Mouse (Mus musculus) kidney, adult 18-20 months (tissue): ENCODE measurements at regions not wholly inside any gene's neighbourhood (a gene's known extent, or its start where the extent isn't known, plus 50 kb on each side); places are given as distances from the start of the nearest gene placed in this dataset.

Source experiments
- DNase-seq: peaks from one replicate; pipeline ENCODE4 v3.0.0; 2021

- DNase-seq: no peak
Observed at GRCm38 (mm10) chr6:81323690-81324089, 599.8 kb upstream of the Gcfc2 start.

DNA sequence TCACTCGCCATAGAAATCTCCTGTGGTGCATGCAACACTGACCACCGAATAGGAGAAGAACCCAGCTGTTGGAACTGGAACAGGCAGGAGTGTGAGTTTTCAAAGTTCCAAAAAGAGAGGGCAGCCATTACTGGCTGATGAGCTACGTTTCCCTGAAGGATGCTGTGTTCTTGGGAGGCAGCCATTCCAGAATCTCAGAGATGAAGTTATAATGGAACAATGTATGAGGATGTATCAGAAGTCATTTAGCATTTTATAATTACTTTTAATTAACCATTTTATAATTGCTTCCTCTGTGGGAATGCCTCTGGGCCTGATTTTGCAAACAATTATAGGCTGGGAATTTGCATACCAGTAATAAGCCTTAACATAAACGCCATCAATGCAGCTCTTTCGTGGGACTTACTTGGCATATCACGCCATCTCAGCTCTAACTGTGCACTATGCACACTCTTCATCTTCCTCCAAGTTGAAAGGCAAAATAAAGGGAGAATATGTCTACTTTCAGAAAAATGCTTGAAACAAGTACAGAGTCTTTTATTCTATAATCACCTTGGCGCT, 559.4 kb upstream of the Gcfc2 start:
- no peak for DNase-seq

DNA sequence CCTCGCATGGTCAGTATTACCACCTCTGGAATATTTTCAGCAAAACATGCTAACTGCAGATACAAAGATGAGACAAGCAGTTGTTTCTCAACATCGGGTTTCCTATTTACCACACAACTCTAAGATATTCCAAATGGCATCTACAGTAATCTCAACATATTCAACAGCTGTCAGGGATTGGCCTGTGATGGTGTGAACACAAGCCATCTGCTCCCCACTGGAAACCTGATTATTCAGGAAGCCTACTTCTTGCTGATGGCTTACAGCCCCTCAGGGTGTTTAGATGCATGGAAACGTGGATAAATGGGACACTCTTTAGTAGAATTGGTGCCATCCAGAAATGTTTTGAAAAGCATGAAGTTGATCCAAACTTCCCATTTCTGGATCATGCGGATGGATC, 535.0 kb upstream of the Gcfc2 start:
- no peak for DNase-seq

- no peak for DNase-seq
Observed at GRCm38 (mm10) chr6:81403122-81403521, 520.3 kb upstream of the Gcfc2 start.

- no peak for DNase-seq
Observed at GRCm38 (mm10) chr6:81413611-81414010, 509.9 kb upstream of the Gcfc2 start.

DNA sequence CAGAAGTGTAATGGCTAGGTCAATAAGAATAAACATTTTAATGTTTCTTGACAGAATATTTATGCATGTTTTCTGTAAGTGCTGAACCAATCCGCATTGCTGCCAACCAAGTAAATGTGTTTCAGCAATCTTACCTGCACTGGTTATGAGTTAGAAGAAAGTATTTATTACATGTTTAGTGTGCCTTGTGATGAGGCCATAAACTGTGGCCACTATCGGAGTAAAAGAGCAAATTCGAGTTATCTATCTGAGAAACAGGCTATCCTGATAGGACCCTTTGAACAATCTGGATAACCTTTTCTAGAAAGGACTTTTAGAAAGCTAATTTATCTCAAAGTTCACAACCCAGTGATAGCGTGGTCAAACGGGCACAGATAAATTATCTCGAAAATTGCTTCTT, 488.7 kb upstream of the Gcfc2 start:
- DNase-seq: no peak

- DNase-seq: no peak
Observed at GRCm38 (mm10) chr6:81438951-81439722, 484.3 kb upstream of the Gcfc2 start.

GRCm38 (mm10) chr6:81441396-81441795, 482.1 kb upstream of the Gcfc2 start:
- no peak for DNase-seq

GRCm38 (mm10) chr6:81446019-81446800, 477.3 kb upstream of the Gcfc2 start:
- no peak for DNase-seq

DNA sequence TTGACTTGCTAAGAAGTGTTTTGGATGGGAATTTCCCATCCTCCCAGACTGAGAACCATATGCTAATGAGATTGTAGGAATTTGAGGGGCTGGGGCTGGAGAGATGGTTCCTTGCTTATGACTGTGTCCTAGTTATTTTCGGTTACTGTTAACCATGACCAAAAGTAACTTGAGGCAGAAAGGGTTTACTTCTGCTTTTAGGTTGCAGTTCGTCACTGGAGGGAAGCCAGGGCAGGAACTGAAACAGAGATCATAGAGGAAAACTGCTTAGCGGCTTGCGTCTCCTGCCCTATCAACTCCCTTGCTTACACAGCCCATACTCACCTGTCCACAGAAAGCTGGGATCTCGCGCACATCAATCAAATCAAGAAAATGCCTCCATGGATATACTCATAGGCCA, 475.8 kb upstream of the Gcfc2 start:
- DNase-seq: no peak

- DNase-seq: no peak
Observed at GRCm38 (mm10) chr6:81448366-81448765, 475.1 kb upstream of the Gcfc2 start.

DNA sequence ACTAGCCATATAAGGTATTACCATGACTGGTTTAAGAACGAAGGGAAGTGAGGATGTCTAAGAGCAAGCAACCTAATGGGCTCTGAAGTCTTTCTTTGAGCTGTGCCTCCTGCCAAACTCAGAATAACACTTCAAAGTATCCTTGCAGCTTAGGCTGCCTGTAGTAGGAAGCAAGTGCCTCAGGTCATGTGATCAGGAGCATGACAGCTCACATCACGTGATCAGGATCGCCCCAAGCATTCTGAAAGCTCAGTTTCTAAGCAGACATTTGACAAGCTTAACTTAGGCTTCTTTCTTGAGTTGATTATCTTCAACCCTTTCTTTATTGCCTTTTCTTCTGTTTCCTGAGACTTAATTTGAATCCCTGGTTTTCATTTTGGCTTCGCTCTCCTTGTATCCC, 462.4 kb upstream of the Gcfc2 start:
- DNase-seq: no peak

DNA sequence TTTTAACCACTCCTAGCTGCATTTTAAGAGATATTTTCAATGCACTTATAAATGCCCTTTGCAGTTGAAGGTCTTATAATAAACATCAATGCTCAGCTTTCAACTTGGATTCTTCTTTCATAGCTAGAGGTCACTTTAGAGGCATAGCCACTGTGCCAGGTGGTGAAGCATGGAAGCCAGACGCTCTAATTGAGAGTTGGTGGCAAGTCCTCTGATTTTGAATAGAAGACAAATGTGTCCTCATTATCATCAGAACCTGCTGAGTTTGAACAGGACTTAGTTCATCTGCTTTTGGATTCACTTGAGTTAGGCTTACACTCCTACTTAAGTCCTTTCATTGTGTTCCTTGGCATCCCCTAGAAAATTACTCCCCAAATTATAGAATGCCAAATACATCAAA, 459.0 kb upstream of the Gcfc2 start:
- DNase-seq: no peak

- no peak for DNase-seq
Observed at GRCm38 (mm10) chr6:81466536-81466935, 456.9 kb upstream of the Gcfc2 start.

- no peak for DNase-seq
Observed at GRCm38 (mm10) chr6:81471340-81471955, 452.0 kb upstream of the Gcfc2 start.

DNA sequence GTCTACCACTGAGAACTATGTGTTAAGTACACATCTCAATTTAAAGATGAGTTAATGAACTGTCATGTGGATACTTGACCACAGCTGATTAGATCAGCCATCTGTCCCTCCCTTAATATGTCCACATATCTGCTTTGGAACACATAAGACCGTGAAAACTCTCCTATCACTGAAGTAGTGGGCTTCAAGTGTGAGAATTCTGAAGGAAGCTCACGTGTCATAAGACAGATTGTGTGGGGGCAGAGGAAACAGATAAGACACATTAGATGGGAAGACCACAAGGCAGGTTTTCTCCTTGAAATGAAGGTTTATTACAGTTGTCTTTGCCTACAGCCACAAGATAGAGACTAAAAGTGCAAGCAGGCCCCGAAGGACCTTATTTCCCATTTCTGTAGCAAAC, 451.0 kb upstream of the Gcfc2 start:
- no peak for DNase-seq

- DNase-seq: no peak
Observed at GRCm38 (mm10) chr6:81474786-81475185, 448.7 kb upstream of the Gcfc2 start.

- no peak for DNase-seq
Observed at GRCm38 (mm10) chr6:81487006-81487405, 436.5 kb upstream of the Gcfc2 start.

- DNase-seq: no peak
Observed at GRCm38 (mm10) chr6:81496239-81496638, 427.2 kb upstream of the Gcfc2 start.

DNA sequence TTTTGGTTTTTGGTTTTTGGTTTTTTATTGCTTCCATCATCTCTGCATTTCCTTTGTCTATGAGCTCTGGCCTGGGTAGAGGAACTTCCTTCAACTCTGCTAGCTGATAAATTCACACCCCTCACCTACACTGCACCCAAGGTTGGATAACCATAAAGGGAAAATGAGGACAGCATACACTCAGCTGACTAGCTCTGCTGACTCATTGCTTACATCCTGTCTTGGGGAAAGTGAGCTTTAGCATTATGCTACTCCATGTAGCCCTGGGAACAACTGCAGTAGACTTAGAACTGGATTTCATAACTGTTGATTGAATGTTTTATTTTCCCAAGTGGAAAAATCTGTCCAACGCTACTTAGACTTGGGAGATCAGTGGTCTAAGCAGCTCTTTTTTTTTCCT, 406.3 kb upstream of the Gcfc2 start:
- no peak for DNase-seq

- DNase-seq: no peak
Observed at GRCm38 (mm10) chr6:81562260-81562659, 361.2 kb upstream of the Gcfc2 start.

DNA sequence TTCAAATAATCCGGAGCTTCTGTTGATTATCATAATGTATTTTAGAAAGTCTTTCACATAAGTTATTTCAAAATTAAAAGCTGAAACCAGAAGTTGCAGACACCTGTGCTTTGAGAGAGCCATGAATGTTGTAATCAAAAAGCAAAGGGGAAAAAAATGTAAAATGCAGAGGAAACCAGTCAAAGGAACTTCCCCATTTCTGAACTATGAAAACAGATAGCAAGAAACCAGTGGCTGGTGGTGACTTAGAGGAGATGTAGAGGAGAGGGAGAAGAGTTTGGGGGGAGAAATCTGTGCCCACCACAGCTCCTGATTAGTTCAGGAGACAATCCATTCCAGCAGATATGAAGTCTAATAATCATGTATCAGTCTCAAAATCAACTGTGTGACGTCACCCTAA, 360.3 kb upstream of the Gcfc2 start:
- DNase-seq: no peak

- no peak for DNase-seq
Observed at GRCm38 (mm10) chr6:81564295-81564694, 359.2 kb upstream of the Gcfc2 start.
